Mouse (Mus musculus): ENCODE results near the gene Adamts12.

The Adamts12 gene

DNA sequence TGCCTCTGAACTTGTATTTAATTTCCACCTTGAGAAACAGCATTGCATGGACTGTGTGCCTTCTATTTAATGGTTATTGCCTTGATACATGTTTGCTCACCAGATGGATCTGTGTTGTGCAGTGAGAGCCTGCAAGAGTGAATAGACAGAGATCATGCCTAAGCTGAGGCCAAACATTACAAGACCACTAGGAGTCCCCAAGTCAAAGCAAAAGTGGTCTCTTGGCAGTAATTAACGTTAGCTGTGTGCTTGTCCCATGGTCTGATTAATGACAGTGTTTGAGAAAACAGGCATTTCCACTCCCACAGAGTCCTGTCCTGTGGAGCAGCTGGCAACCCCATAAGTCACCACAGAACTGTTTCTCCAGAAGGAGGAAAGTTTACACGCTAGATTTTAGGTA lies 96.2 kb downstream of the Adamts12 start:
- no peak for DNase-seq (ENCODE audit: low read depth)

DNA sequence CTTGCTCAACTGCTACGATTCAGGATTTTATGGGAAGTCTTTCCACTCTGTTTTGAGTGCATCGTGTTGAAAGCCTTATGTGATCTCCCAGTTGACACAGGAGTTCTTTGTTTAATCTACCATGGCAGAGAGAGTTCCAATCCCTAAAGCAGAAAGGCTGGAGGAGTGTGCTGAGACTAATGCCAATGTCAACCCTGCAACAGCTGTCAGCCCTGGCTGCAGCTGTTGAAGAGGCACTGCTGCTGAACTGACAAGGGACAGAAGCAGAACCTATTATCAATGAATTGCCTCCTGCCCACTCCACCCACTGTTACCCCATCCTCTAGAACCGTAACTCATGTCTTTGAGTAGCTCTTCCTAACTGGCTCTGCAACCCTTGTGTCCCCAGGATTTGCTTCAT lies 101.3 kb downstream of the Adamts12 start:
- DNase-seq (ENCODE audit: low read depth): no peak

DNA sequence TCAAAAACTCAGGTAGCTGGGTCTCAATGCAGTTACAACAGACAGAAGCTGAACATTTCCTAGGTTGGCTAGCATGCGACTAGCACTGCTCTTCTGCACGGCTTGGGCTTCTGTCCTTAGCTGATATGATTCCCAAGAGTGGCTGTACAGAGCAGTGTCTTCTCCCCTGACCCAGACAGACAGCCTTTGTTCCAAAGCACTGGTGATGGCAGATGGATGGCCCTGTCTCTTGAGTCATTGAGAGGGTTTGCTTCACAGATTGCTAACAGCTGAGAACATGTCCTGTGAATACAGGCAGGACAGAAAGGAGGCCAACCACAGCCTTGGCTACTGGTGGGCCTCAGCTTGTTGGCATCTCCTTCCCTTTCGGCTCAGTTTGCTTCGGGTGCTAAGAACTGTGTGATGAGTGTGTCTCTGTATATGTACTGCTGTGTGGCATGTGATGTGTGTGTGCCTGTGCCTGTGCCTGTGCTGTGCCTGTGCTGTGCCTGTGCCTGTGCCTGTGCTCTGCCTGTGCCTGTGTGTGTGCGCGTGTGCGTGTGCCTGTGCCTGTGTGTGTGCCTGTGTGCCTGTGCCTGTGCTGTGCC lies 109.4 kb downstream of the Adamts12 start:
- DNase-seq (ENCODE audit: low read depth): no peak

DNA sequence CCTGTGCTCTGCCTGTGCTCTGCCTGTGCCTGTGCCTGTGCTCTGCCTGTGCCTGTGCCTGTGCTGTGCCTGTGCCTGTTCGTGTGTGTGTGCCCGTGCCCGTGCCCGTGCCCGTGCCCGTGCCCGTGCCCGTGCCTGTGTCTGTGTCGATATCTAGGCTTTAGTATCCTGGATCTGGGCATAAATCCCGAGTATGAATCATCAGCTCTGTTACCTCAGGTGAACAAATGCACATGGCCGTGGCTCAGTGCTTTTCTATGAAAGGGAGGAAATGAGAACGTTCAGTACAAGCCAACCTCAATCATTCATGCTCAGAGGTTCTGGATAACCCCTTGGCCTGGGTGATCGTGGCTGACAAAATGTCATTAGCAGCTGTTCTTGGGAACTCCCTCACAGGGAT lies 110.3 kb downstream of the Adamts12 start:
- DNase-seq (ENCODE audit: low read depth): peak; percentile 65

DNA sequence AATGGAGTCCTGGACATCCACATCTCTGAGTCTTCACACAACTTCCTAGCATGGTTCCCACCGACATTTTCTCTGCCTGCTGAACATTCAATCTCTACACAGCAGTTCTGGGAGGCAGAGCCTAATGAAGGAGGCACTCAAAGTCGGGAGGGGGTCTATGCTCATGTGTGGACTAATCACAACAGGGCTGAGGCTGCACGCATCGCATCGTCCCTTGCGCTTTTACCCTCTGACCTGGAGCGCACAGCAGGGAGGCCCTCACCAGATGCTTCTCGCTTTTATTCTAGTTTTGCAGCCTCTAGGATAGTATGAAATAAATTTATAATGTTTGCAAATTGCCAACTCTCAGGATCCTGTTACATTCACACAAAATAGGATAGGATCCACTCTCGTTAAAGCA lies 112.9 kb downstream of the Adamts12 start:
- no peak for DNase-seq (ENCODE audit: low read depth)

DNA sequence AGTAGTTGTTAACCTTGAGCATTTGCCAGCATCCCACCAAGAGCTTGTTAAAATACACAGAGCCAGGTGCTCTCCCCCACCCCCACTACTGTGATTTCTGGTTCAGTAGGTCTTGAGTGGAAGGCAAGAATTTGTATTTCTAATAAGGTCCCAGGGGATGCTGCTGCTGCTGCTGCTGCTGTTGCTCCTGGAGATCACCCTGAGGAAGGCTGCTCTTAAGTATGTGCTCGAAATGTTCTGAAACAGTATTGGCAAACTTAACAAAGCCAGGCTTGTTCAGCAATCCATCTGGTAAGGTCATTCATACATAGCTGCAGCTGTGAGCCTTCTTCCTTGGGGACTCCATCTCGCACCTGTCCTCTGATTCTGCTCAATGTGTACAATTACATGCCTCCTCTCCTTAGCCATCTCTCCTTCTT lies 115.2 kb downstream of the Adamts12 start:
- DNase-seq (ENCODE audit: low read depth): no peak

- DNase-seq (ENCODE audit: low read depth): no peak
These were observed 122.1 kb downstream of the Adamts12 start for GRCm38 (mm10) chr15:11186711-11187110.

DNA sequence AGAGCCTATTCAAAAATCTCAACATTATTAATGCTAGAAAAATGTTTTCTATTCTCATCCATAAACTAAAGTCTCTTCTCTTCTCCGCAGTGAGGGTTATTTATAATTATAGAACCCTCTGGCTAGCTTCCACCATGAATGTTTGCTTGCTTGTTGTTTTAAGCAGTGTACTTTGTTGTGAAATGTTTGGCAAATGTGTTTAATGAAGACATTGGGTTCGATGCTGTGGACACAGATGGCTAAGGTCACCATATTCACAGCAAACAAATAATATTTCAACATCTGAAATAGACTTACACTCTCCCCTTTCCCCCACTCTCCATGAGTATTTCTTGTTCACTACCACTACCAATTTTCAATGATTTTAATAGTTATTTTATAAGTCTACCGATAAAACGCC lies 125.9 kb downstream of the Adamts12 start:
- DNase-seq (ENCODE audit: low read depth): no peak

- no peak for DNase-seq (ENCODE audit: low read depth)
These were observed 128.2 kb downstream of the Adamts12 start for GRCm38 (mm10) chr15:11192762-11193161.

DNA sequence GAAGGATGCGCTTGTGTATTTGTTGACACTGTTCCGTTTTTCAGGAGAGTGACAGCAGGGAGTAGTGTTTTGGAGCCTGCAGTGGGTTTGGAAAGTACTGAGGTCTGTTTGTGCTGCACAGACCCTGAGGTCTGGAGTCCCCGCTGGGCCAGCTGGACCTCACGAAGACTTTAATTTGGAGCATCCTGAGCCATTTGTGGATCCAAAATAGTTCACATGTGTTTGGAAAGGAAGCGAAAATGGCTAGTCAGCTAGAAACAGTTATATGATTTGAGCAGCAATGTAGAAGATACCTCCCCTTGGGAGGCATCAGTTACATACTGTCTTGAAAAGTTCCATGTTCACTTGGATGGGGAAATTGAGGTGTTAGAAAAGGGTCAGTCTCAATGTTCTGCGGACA lies 132.5 kb downstream of the Adamts12 start:
- DNase-seq (ENCODE audit: low read depth): no peak

DNA sequence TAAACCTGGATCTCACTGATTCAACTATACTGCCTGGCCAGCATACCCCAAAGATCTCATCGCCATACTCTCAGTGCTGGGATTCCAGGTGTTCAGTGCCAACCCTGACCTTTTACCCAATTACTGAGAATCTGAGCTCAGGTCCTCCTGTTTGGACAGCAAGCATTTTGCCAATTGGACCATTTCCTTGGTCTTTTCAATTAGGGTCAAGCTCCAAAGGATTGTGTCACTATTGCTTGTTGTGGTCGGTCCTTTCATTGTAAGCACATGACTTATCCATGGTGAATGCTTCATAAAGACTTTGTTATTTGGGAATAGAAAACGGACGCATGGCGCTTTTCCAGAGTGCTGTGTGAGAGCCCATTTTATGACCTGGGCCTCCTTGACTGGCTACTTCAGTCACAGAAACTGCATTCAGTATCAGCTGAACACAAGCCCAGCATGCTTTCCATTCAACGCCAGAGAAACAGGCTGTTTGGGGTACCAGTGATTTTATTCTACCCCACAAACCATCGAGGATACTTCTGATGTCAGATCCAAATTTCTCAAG lies 133.7 kb downstream of the Adamts12 start:
- DNase-seq (ENCODE audit: low read depth): no peak

DNA sequence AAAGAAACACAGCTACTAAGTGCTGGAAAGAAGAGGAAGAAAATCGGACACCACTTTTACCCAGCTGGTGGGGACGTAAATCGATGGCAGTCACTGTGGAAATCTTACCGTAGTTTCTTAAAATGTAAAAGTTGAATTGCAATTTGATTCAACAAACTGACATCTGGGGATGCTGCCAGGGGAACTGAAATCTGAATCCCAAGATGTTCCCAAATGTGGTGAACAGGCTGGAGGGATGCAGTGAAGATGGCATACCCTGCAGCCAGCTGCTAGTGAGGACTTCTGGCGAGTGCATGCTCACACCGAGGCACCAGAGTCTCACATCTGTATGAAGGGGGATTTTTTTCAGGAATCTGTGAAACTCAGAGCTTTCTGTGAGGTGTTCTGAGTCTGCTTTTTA lies 138.5 kb downstream of the Adamts12 start:
- DNase-seq (ENCODE audit: low read depth): no peak

DNA sequence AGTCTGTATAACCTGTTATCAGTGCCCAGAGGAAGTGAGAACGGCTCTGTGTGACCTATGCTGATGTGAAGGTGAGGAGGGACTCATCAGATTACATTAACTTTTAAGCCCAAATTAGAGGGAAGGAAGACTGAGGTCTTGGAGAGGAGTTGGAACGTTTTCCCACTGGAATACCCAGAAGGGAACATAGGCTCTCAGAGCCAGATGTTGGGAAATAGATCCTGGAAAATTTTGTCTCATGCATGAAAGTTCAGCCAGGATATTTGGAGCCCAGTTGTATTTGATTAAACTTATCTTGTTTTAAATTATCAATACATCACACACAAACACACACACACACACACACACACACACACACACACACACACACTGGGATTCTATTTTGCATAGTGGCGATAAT lies 140.3 kb downstream of the Adamts12 start:
- DNase-seq (ENCODE audit: low read depth): no peak

- peak; percentile 9 for DNase-seq (ENCODE audit: low read depth)
These were observed 146.4 kb downstream of the Adamts12 start for GRCm38 (mm10) chr15:11210976-11211375.

DNA sequence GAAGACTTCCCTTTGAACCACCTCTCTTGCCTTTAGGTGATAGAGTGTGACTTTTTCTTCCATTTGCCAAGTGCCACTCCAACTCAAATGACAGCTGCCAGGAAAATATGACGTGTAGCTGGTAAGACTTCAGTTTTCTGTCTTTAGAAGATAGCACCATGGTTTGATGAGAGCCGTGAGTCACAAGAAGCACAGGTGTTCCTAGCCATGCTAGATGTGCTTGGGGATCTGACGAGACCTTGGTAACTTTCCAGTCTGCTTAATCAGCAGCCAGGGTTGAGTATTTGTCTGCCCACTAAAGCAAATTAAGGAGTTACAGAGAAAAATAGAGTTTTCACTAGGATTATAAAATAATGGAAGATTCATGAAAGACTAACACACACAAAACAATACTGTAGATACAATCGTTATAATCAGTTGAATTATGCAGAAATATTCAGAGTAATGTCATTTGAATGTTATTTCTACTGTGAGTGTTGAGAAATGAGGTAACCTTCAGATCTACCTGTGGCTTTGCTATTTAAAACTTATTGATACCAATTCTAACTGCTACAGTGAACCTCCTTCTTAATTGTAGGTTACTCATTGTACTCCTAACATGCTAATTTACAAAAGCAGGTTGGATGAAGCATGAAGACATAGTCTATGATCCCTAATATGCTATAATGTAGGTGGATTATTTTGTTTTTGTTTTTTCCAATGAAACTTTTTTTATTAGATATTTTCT lies 169.5 kb downstream of the Adamts12 start:
- no peak for DNase-seq (ENCODE audit: low read depth)

GRCm38 (mm10) chr15:11240406-11240805 lies 175.8 kb downstream of the Adamts12 start:
- no peak for DNase-seq (ENCODE audit: low read depth)

DNA sequence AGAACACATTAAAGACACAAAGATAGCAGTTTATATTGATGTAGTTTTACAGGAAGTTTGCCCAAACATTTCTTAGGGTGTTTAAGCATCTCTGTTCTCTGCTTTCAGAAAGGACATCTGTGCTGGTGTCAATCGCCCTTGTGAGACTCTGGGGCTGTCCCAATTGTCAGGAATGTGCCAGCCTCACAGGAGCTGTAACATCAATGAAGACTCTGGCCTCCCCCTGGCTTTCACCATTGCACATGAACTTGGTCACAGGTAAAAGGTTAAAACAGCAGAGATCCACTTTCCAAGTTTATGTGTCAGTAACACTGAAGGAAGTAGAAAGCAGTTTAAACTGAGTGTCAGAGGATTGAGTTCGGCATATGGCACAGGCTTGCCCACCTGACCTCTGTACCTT lies 176.7 kb downstream of the Adamts12 start:
- DNase-seq (ENCODE audit: low read depth): no peak

- no peak for DNase-seq (ENCODE audit: low read depth)
These were observed 181.8 kb downstream of the Adamts12 start for GRCm38 (mm10) chr15:11246402-11246801.

GRCm38 (mm10) chr15:11279273-11280080 lies 214.9 kb downstream of the Adamts12 start:
- no peak for DNase-seq (ENCODE audit: low read depth)

GRCm38 (mm10) chr15:11280689-11281264 lies 216.2 kb downstream of the Adamts12 start:
- no peak for DNase-seq (ENCODE audit: low read depth)

- no peak for DNase-seq (ENCODE audit: low read depth)
These were observed 218.6 kb downstream of the Adamts12 start for GRCm38 (mm10) chr15:11283171-11283570.

GRCm38 (mm10) chr15:11287780-11288179 lies 223.2 kb downstream of the Adamts12 start:
- no peak for DNase-seq (ENCODE audit: low read depth)

All from fibroblast of lung, adult 2 months (primary cell).